Mouse (Mus musculus): Measurements from ENCODE around the gene Prss36. TPM values are rescaled to one million over a fixed set of nuclear protein-coding genes. Genes with fewer than 3 reads are reported as not detected.

Gene Prss36
- total RNA-seq, 2 experiments from 2014 or later: 0.78 to 1.7 TPM

DNA sequence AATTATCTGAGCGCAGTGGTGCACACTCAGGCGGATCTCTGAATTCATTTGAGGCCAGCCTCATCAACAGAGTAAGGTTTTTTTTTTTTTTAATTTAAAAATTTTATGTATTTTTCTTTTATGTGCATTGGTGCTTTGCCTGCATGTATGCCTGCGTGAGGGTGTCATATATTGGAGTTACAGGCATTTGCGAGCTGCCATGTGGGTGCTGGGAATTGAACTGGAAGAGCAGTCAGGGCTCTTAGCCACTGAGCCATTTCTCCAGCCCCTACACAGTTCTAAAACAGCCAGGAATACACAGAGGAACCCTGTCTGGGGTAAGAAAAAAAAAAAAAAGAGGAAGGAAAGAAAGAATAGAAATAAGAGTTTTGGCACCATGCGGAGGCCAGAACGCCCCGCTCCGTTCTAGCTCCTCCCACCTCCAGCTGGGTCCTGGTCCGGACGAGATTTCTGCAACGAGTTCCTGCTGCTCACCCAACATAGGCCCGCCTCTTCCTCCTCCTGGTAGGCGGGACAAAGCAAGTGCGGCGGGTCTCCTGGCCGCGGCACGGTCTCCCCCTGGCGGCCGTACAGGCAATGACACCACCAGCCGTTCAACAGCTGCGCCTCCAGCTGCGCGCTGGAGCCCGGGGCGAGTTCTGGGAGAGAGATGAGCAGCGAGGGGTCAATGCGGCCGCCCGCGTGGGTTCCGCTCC, 11.3 kb downstream of the Prss36 start:
- peak; percentile 100 for ATAC-seq (ENCODE audit: poor library complexity, severe bottlenecking)

DNA sequence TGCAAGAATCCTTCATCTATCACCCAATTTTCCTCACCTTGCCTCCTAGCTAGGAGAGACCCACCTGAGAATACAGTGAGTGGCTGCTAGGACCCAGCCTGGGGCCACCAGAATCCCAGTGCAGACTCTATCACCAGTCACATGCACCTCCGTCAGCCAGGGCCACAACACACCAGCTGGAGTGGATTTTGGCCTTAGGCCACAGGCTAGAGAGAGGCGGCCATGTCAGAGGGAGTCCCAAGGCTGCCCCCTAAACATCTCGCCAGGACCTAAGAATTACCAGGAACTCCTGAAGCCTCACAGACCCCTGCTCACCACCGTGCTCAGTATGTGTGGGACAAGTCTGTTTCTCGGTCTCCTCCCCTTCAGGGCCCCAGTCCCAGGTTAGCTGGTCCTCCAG, 12.4 kb downstream of the Prss36 start:
- no peak for ATAC-seq (ENCODE audit: poor library complexity, severe bottlenecking)

DNA sequence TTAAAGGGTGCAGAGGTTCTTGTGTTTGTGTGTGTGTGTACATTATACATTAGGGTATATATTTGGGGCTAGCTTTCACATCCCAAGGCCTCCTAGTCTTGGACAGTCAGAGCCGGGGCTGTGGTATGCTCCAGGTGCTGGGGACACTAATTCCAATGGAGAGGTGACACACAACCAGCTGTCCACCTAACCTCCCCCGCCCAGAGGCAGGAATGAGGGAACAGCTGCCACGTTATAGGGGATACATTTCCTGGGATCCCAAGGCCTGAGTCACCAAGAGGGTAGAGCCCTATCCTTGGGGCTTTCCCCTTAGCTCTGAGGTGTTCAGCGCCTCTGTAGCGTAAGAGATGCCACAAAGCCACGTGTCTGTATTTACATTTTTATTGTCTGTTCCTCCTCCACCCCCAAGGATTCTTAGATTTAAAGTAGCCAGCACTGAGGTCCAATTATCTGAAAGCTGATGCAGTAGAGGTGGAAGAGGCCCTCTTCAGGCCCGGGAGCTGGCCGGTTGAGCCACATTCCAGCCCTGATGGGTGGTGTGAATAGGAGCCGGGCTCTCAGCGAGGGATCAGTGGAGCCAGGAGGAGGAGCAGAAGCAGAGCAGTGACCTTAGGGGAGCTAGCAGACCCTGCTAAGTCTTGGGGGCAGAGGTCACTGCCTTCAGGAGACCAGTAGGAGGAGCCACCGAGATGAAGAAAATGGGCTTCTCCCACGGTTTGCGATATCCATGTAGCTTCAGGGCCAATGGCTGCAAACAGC, 14.1 kb downstream of the Prss36 start:
- no peak for ATAC-seq (ENCODE audit: poor library complexity, severe bottlenecking)

DNA sequence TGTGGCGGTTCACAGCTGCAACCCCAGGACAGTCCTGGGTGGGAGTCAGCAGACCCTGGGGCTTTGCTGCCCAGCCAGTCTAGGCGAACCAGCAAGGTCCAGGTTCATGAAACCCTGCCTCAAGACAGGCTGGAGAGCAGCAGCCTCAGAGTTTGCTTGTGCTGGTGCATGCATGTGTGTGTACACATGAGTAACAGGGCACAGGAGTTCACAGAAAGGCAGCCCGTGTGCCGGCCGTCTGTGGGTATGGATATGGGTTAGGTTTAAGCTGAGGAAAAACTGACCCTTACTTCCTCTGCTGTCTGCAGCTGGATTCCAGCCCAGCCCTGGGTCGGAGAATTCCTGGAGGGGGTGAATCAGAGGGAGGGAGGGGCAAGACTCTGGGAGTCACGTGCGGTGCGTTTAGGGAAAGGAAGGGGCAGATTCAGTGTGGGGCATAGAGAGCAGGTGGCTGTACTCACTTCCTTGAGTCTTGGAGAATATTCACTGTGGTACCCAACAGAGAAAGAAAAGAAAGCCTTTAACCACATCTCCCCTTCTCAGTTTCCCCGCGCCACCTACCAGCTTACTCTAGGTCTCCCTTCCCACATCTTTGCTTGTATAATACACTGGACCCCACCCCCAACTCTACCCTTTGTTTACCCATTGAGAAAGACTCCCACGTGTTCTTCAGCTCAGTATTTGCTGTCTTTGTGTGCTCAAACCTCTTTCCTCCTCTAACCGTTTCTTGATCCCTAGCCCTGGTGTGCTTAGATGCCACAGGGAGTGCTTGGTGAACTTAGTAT, 15.0 kb downstream of the Prss36 start:
- no peak for ATAC-seq (ENCODE audit: poor library complexity, severe bottlenecking)

DNA sequence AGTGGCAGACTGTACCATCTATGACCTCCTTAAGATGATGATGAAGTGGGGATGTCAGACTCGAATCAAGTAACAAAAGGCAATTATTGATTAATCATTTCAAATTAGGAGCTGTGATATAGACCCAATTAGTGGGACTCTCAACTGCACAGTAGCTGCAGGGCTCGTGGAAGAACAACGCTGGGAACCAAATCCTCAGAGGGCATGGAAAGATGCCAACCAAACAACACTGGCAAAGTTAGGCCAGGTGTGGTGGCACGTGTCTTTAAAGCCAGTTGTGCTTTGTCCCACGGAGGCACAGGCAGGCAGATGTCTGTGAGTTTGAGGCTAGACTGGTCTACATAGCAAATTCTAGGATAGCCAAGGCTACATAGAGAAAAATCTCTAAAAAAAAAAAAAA, 15.9 kb downstream of the Prss36 start:
- ATAC-seq (ENCODE audit: poor library complexity, severe bottlenecking): no peak

DNA sequence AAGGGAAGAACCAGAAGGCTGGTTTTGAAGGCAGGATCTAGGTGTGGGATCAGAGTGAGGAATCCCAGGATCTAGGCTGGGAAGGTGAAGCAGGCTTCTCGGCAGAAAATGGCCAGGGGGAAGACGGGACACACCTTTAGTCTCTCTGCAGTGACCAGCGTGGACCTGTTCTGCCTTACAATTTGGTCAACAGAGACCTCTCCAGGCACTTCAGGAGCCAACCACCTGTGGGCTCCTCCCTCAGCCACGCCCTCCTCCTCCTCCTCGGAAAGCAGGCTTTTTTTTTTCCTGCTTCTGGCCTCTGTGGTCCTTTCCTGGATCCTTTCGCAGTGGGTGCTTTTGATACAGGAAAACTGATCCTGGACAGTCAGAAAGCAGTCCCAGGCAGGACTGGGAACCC, 16.6 kb downstream of the Prss36 start, which contains the start of gene Prss8:
Gene Prss8 (minus strand): TSS at position 182 of the 400 bp plus-strand sequence.
- no peak for ATAC-seq (ENCODE audit: poor library complexity, severe bottlenecking)

DNA sequence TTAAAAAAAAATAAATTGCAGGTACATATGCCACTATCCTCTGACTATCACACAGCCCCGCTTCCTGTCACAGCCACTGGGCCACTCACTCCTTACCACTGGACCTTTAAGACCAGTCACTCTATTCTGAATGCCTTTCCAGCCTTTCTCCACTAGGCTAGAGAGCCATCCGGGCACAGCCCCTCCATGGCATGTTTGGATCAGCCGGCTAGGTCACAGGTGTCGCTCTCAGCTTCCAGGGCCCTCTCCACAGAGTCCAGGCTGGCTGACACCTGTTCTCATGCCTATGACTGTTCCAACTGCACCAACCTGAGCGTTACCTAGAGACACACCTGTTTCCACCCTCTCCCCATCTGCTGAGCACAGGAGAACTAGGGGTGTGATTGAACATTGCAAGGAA, 17.9 kb downstream of the Prss36 start:
- ATAC-seq (ENCODE audit: poor library complexity, severe bottlenecking): no peak

DNA sequence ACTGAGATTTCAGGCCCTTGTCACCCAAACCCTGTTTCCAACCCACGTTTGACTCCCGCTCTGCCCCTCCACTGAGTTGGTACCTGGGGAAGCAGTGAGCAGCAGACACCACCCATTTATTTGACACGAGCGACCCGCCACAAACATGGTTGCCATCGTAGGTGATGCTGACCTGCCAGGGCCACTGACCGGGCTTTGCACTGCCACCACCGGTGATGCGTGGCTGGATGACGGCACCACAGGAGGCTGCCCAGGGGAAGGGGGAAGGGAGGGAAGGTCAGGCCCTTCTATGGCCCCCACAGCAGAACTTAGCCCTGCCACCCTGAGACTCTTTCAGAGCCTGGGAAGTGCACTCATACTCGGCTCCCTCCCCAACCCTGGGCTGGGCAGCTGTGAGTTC, 18.8 kb downstream of the Prss36 start:
- no peak for ATAC-seq (ENCODE audit: poor library complexity, severe bottlenecking)

DNA sequence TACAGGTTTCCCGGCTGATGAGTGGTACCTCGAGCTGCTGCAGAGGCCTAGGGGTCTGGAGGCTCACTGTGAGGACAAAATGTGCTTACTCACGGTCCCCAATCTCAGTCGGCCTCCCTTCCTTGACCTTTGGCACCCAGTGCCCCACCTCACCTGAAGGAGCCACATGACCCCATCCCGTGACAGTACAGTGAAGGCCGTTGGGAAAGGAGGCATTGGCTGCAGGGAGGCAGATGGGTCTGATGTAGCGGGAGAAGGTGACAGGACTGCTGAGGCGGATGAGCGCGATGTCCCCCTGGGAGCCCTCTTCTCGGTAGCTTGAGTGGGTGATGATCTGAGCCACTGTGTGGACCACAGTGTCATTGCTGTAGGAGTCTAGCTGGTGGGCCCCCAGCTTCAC, 19.7 kb downstream of the Prss36 start:
- ATAC-seq (ENCODE audit: poor library complexity, severe bottlenecking): no peak

DNA sequence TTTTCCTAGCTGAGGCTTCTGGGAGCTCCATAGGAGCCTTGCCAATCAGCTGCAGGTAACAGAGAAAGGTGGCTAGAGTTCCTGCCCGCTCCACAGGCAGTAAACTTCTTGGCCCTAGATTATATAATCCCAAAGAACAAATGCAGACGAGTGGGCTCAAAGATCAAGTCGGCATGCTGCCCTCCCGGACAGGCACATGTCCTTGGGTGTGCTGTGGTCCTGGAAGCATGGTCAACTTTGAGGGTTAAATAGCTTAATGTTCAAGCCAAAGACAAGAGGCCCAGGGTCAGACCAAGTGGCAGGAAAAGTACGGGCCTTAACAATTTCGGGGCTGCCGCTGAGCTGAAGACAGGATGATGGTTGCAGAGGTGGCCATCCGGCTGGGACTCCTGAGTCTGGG, 20.5 kb downstream of the Prss36 start:
- ATAC-seq (ENCODE audit: poor library complexity, severe bottlenecking): no peak

DNA sequence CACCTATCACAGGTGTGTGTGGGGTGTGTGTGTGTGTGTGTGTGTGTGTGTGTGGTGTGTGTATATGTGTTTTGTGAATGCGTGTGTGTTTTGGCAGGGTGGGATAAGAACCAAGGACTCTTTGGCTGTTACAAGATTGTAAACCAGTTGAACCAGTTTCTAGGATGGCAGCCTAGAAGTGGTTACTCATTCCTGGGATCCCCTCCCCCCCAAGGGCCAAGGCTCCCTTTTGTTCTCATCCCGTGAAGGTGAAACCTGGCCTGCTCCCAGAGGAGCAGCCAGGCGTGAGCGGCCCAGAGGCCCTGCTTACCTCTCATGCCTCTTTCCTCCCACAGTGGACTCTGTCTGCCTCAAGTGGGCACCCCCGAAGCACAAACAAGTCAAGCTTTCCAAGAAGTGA, 21.3 kb downstream of the Prss36 start:
- ATAC-seq (ENCODE audit: poor library complexity, severe bottlenecking): no peak

DNA sequence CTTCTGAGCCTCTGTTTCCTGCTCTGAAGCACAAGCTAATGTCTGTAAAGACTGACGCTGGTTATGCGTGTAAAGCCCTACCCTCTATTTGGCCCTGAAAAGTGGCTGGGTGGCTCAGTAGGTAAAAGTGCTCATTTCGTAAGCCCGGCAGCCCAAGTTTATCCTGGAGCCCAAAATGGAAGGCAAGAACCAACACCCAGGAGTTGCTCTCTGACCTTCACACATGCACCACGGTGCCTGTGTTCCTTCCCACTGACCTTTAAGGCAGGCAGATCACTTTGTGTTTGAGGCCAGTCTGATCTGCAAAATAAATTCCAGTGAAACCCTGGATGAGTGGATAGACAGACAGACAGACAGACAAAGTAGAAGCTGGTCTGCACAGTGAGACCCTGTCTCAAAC, 22.8 kb downstream of the Prss36 start:
- ATAC-seq (ENCODE audit: poor library complexity, severe bottlenecking): no peak

DNA sequence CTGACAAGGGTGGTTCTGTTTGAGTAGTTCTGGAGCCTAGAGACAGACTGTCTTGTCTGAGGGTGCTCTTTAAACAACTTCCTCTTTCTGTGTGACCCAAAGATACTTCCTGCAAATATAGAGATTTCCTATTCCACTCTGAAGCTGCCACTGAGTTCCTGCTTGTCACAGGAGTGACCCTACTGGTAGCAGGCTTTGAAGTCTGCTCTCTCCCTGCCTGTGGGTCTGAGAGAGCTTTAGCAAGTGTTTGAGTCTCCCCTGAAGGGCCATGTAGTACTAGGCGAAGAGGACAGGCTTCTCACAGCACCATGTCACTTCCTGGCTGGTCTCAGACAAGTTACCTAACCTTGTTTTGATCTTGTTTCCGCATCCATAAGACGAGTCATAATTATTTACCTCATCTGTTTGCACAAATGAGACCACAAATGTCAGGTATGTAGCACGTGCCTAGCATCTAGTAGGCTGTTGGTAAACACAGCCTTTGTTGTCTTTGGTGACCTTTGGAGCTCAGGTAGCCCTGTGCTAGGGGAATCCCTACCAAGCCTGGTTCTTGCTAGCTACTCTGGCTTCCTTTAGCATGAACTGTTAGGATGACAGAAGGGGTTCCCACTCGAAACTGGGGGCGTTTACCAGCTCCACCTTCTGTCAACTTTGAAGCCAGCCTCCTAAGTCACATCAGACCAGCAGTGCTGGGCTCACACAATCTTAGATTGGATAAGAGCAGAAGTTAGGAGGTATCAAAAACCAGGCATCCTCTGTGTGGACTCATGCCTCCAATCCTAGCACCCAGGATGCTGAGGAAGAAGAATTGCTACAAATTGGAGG, 23.9 kb downstream of the Prss36 start:
- peak; percentile 84 for ATAC-seq (ENCODE audit: poor library complexity, severe bottlenecking)

DNA sequence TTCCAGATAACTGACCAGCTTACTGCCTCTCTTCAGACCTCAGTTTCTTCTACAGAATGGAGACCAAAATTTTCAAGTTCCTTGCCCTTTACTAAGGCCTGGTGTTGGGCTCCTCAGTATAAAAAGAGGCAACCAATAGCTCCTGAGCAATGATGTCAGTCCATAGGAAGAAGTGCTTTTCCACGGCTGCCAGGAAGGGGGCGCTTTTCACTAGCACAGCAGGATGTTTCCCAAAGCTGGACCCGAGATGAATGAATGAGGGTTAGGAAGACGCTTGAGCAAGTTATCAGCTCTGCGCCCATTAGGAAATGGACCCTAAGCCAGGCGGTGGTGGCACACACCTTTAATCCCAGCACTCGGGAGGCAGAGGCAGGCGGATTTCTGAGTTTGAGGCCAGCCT, 25.0 kb downstream of the Prss36 start:
- 0 out of 2 replicates have a peak, but pooled peaks have one; percentile 11 for ATAC-seq (ENCODE audit: poor library complexity, severe bottlenecking)

DNA sequence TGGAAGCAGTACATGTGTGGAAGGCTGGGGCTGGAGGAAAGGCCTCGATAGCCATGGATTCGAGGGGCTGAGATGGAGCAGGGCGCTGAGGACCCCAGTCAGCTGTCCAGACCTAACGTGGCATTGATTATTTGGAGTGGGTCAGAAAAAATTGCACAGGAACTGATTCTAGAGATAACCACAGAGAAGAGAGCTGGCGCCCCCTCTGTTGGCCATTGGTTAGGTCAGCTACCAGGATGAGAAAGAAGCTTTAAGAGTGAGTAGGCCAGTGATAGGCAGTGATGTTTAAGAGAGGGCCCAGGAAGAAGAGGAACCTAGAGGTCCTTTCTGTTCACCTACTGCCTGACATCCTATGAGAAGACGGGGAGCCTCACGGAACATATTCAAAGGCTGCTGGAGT, 27.2 kb downstream of the Prss36 start:
- ATAC-seq (ENCODE audit: poor library complexity, severe bottlenecking): no peak

DNA sequence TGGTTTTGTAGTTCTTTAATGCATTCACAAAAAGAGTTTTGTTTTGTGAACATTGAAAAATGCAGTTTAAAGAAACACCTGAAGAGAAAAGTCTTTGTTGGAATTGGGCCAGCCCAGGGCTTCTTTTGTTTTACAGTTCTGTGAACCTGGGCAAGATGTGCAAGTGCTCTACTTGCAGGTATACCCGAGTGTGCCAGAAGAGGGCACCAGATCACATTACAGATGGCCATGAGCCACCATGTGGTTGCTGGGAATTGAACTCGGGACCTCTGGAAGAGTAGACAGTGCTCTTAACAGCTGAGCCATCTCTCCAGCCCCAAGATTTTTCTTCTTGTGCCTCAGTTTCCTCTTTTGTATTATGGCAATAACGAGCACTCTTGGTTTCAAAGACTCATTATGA, 28.3 kb downstream of the Prss36 start:
- 0 out of 2 replicates have a peak, but pooled peaks have one; percentile 23 for ATAC-seq (ENCODE audit: poor library complexity, severe bottlenecking)

DNA sequence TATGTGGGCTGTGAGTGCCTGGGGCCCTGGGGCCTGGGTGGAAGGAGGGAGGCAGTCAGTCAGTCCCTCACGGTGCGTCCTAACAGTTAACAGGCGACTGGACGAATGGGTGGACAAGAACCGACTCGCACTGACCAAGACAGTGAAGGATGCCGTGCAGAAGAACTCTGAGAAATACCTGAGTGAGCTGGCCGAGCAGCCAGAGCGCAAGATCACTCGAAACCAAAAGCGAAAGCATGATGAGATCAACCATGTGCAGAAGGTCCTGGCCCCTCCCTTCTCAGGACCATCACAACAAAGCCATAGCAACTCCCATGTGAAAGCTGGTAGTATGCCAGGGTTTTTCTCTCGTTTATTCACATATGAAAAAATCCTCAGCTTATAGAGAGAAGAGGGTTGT, 31.2 kb downstream of the Prss36 start:
- ATAC-seq (ENCODE audit: poor library complexity, severe bottlenecking): no peak

DNA sequence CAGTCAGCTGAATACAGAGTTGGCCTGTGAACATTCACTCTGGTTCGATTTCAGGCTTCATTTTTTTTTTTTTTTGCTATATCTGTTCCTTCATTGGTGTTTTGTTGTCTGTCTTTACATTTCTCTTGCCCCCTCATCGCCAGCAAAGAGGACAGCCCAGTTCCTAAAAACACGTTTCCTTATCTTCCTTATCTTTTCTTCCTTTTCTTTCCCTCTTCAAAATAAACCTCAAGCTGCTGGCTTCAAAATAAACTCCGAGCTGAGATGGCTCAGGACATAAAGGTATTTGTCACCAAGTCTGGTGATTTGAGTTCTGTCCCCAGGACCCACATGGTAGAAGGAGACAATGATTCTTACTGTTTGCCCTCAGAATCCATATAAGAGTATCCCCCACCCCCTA, 33.6 kb downstream of the Prss36 start:
- ATAC-seq (ENCODE audit: poor library complexity, severe bottlenecking): no peak

DNA sequence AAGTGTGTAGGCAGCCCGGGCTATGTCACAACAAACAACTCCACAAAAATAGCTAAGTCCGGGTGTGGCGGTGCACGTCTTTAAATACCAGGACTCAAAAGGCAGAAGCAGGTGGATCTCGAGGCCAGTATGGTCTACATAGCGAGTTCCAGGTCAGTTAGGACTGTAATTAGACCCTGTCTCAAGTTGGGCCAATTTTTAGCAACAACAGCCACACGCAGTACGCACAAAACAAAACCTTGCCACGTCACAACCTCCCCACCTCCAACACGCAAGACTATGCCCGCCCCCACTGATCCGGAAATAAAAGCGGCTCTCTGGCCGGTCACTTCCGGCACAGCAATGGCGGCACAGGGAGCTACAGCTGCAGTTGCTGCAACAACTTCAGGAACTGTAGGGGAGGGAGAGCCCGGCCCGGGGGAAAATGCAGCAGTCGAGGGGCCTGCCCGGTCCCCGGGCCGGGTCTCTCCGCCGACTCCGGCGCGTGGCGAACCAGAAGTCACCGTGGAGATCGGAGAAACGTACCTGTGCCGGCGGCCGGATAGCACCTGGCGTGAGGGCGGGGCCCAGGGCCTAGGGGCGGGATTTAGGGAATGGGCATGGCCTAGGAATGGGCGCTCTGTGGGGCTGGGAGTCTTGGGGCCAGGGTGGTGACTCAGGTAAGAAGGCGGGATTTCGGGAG, 34.2 kb downstream of the Prss36 start, which contains the start of gene Kat8:
Gene Kat8 (plus strand): TSS at position 327 of the 682 bp plus-strand sequence.
- ATAC-seq (ENCODE audit: poor library complexity, severe bottlenecking): peak; percentile 100

DNA sequence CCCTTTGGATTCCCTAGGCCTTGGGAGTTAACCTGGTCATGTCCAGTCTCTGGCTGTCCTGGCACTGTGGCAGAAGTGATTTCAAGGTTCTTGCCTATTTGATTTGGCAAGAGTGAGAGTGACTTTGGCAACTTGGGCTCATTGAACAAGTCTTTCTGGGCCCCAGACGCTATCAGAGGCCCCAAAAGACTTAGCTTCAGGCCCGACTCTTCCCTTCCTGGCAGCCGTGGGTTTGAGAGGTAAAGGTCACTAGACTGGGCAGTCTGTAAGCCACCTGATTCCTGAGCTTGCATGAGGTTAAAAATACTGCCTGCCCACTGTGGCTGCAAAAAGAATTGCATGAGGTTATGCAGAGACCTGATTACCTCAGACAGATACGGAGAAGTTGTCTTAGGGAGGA, 37.9 kb downstream of the Prss36 start:
- no peak for ATAC-seq (ENCODE audit: poor library complexity, severe bottlenecking)

Data from megakaryocyte, adult 5-6 weeks (primary cell).